Mouse (Mus musculus) forebrain, embryonic 14.5 days (tissue): Measurements from ENCODE around the gene Gng5. TPM values are rescaled to one million over a fixed set of nuclear protein-coding genes. Genes with fewer than 3 reads are reported as not detected.

Experiments used
- polyA plus RNA-seq: library from polyadenylated mRNA; unstranded; fragments of >200 nt; fragmentation: Nextera tagmentation; extraction: Ambion mirVana; gene quantifications from 2 replicates; pipeline ENCODE4 v1.2.1, GENCODE M21; 2014

Gene Gng5
- polyA plus RNA-seq, 1 experiment from 2014 or later: 558 TPM

Other genes starting within 250 kb of the Gng5 start
- gene Ssx2ip, start 95.2 kb upstream of the Gng5 start, polyA plus RNA-seq: 20.8 and 22.9 TPM in 2 replicates
- 4.0 and 5.0 TPM in 2 replicates for gene Ctbs, start 50.0 kb upstream of the Gng5 start, polyA plus RNA-seq
- 1.8 and 3.2 TPM in 2 replicates for gene Spata1, start 54 bp upstream of the Gng5 start, polyA plus RNA-seq
- 60.2 and 64.3 TPM in 2 replicates for gene Rpf1, start 21.6 kb downstream of the Gng5 start, polyA plus RNA-seq
- gene Uox, start 70.6 kb downstream of the Gng5 start, polyA plus RNA-seq: not detected in 2 replicates
- gene Dnase2b, start 115.8 kb downstream of the Gng5 start, polyA plus RNA-seq: not detected in 2 replicates
- gene 4930503B20Rik, start 151.5 kb downstream of the Gng5 start, polyA plus RNA-seq: not detected in 2 replicates
- gene Samd13, start 185.8 kb downstream of the Gng5 start, polyA plus RNA-seq: 0.22 and 0.30 TPM in 2 replicates